Mouse (Mus musculus): ENCODE measurements around the gene Bckdha. TPM values are rescaled to one million over a fixed set of nuclear protein-coding genes. Genes with fewer than 3 reads are reported as not detected.

The Bckdha gene
- polyA plus RNA-seq, 1 experiment from 2014 or later, result 96.3 TPM

- WGBS, result 14% methylated on average over 38 of the region's 38 CpGs
- Histone ChIP-seq H3K4me2 (ENCODE audit: low read length) (peak overlapping the region; percentile 55), H3K4me1 (replicated peaks; ENCODE audit: insufficient read depth, low read length) (0 out of 2 replicates have a peak, but pooled peaks cover 8% of the 10 kb centered on the region), H3K36me3 (ENCODE audit: insufficient read depth, low read length) (peaks cover 25% of the 10 kb centered on the region; the same call in 1 of the 2 replicates), H3K4me3 (replicated peaks; ENCODE audit: low read depth, low read length) (peak overlapping the region; percentile 31), H3K27me3 (ENCODE audit: insufficient read depth, low read length) (no peaks in the 10 kb centered on the region), H3K9ac (ENCODE audit: low read depth, low read length) (peak overlapping the region; percentile 43), H3K27ac (peak overlapping the region; percentile 65), H3K9me3 (replicated peaks; ENCODE audit: low read length) (no peaks in the 10 kb centered on the region)
- TF ChIP-seq CTCF (IDR thresholded peaks at IDR 0.05; ENCODE audit: low read depth), result no peak
- ATAC-seq (replicated peaks; ENCODE audit: low FRiP score, low read depth) (peak; percentile 71), DNase-seq (ENCODE audit: low spot score) (peak; percentile 80)
These were observed 31.1 kb downstream of the Bckdha start for GRCm38 (mm10) chr7:25627431-25628322.

DNA sequence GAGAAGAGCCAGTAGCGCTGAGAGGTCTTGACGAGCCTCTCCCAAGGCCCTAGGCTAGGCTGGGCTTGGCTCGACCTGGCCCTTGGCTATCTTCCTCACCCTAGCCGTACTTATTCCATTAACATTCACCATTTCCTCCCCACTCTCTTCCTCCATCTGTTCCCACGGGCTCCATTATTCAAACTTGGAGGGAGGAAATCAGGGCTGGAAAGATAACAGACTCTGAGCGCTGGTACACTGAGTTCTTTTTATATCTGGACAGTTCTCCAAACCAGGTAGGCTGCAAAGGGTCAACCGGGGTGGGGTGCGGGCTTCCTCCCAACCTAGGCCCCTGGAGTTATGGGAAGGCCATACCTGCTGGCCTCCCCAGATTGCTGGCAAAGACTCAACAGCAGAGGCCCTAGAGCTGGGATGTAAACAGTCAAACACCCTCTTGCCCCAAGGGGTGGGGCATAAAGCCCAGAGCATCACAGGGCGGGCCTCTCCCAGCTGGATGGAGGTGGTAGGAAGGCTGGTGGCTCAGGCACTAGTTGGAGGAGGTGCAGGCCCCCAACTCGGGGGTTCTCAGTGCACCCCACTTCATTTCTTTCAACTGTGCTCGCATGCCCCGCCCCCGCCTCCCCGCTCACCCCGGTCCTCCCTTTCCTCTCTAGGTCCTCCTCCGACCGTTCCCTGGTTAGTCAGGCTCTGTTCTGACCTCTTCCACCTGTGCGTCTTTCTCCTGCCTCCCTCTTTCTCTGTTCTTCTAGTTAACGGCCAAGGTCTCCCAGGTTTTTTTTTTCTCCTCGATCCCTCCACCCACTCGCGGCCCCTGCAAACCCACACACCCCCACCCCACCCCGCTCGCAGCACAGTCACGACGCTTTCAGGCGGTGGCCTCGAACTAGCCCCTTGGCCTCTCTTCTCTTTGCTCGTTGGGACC, 32.0 kb downstream of the Bckdha start, which contains the start of gene B3gnt8:
B3gnt8 (plus strand) TSS at position 146 of the 922 bp plus-strand sequence.
- Histone ChIP-seq H3K4me3 (replicated peaks; ENCODE audit: low read depth, low read length) (peak within 1 kb of the TSS; percentile 31), H3K9ac (ENCODE audit: low read depth, low read length) (peak within 1 kb of the TSS; percentile 43), H3K4me1 (replicated peaks; ENCODE audit: insufficient read depth, low read length) (0 out of 2 replicates have a peak, but pooled peaks cover 8% of the 10 kb centered on the region), H3K9me3 (replicated peaks; ENCODE audit: low read length) (no peaks in the 10 kb centered on the region), H3K27ac (peak within 1 kb of the TSS; percentile 65), H3K4me2 (ENCODE audit: low read length) (peak within 1 kb of the TSS; percentile 55), H3K36me3 (ENCODE audit: insufficient read depth, low read length) (peaks cover 19% of the 10 kb centered on the region; the same call in 1 of the 2 replicates), H3K27me3 (ENCODE audit: insufficient read depth, low read length) (no peaks in the 10 kb centered on the region)
- peak; percentile 50 for DNase-seq (ENCODE audit: low spot score)
- ATAC-seq (replicated peaks; ENCODE audit: low FRiP score, low read depth), result peak; percentile 33
- no peak for TF ChIP-seq CTCF (IDR thresholded peaks at IDR 0.05; ENCODE audit: low read depth)
- WGBS, result 18% methylated on average over 29 of the region's 29 CpGs

DNA sequence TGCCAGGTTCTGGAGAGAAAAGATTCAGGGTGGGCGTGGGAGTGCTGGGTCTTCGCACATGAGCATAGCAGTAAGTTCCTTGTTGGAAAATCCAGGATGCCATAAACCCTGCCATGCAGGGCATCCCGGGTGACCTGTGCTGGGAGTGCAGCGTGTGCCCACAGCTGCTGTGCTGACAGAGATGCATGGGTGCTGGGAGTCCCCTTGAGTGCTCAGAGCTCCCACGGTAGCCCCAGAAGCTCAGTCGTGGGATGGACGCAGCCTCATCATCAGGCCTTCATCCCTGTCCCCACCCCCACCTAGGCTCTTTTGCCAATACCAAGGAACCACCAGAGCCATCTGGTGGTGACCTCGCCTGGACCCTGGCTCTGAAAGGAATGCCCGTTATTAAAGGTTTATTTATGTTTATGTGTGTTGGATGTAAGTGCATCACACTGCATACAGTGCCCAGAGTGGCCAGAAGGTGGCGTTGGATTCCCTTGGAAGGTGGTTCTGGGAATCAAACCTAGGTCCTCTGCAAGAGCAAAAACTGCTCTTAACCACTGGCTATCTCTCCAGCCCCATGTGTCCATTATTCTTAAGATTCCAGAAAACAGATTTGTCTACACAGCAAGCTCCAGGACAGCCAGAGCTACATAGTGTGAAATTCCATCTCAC, 33.1 kb downstream of the Bckdha start:
- Histone ChIP-seq H3K27ac (peak overlapping the region; percentile 65; the same call in 1 of the 2 replicates), H3K4me3 (replicated peaks; ENCODE audit: low read depth, low read length) (no peak overlapping the region)

DNA sequence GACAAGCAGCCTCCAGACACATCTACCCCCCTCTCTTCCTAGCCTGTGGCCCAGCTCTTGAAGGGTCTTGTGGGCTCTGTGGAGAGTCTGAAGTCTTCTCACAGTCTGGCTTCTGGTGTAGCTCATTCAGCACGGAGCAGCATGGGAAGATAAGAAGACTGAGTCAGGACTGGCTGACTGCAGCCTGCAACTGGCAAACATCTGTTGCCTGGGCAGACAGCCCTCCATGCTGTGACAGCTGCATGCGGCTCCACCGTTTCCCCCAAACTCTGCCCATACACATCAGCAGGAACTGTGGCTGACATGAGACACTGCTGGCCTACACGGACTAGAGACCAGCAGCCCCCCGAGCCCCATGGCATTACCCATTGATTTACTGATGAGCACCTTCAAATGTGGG, 33.9 kb downstream of the Bckdha start:
- H3K9me3 ChIP-seq (replicated peaks; ENCODE audit: low read length), result no peaks in the 10 kb centered on the region
- TF ChIP-seq CTCF (IDR thresholded peaks at IDR 0.05; ENCODE audit: low read depth), result no peak
- H3K4me3 ChIP-seq (replicated peaks; ENCODE audit: low read depth, low read length), result no peak overlapping the region
- H3K4me1 ChIP-seq (replicated peaks; ENCODE audit: insufficient read depth, low read length), result 0 out of 2 replicates have a peak, but pooled peaks cover 10% of the 10 kb centered on the region
- no peak overlapping the region for H3K27ac ChIP-seq
- 80% methylated on average over 5 of the region's 5 CpGs for WGBS
- no peak for ATAC-seq (replicated peaks; ENCODE audit: low FRiP score, low read depth)
- peaks cover 10% of the 10 kb centered on the region; the same call in 1 of the 2 replicates for H3K36me3 ChIP-seq (ENCODE audit: insufficient read depth, low read length)
- no peak overlapping the region for H3K9ac ChIP-seq (ENCODE audit: low read depth, low read length)
- H3K27me3 ChIP-seq (ENCODE audit: insufficient read depth, low read length), result no peaks in the 10 kb centered on the region
- DNase-seq (ENCODE audit: low spot score), result no peak
- no peak overlapping the region for H3K4me2 ChIP-seq (ENCODE audit: low read length)

More for the DNA sequence above, 33.1 kb downstream of the Bckdha start:
- peak; percentile 59 for TF ChIP-seq CTCF (IDR thresholded peaks at IDR 0.05; ENCODE audit: low read depth)
- WGBS, result 75% methylated on average over 10 of the region's 10 CpGs
- DNase-seq (ENCODE audit: low spot score) (no peak), ATAC-seq (replicated peaks; ENCODE audit: low FRiP score, low read depth) (no peak)
- no peaks in the 10 kb centered on the region for H3K9me3 ChIP-seq (replicated peaks; ENCODE audit: low read length)
- H3K4me1 ChIP-seq (replicated peaks; ENCODE audit: insufficient read depth, low read length), result 0 out of 2 replicates have a peak, but pooled peaks cover 8% of the 10 kb centered on the region
- H3K4me2 ChIP-seq (ENCODE audit: low read length), result no peak overlapping the region
- no peak overlapping the region for H3K9ac ChIP-seq (ENCODE audit: low read depth, low read length)
- H3K36me3 ChIP-seq (ENCODE audit: insufficient read depth, low read length), result peaks cover 16% of the 10 kb centered on the region; the same call in 1 of the 2 replicates
- no peaks in the 10 kb centered on the region for H3K27me3 ChIP-seq (ENCODE audit: insufficient read depth, low read length)

GRCm38 (mm10) chr7:25623857-25624370, 34.9 kb downstream of the Bckdha start:
- 0 out of 2 replicates have a peak, but pooled peaks cover 12% of the 10 kb centered on the region for H3K4me1 ChIP-seq (replicated peaks; ENCODE audit: insufficient read depth, low read length)
- H3K27me3 ChIP-seq (ENCODE audit: insufficient read depth, low read length), result no peaks in the 10 kb centered on the region
- H3K36me3 ChIP-seq (ENCODE audit: insufficient read depth, low read length), result peaks cover 8% of the 10 kb centered on the region; the same call in 1 of the 2 replicates
- no peak for ATAC-seq (replicated peaks; ENCODE audit: low FRiP score, low read depth)
- 88% methylated on average over 11 of the region's 11 CpGs for WGBS
- H3K4me2 ChIP-seq (ENCODE audit: low read length), result no peak overlapping the region
- H3K27ac ChIP-seq, result no peak overlapping the region
- no peak overlapping the region for H3K4me3 ChIP-seq (replicated peaks; ENCODE audit: low read depth, low read length)
- H3K9me3 ChIP-seq (replicated peaks; ENCODE audit: low read length), result no peaks in the 10 kb centered on the region
- DNase-seq (ENCODE audit: low spot score), result no peak
- no peak for TF ChIP-seq CTCF (IDR thresholded peaks at IDR 0.05; ENCODE audit: low read depth)
- no peak overlapping the region for H3K9ac ChIP-seq (ENCODE audit: low read depth, low read length)

Measured in kidney, postnatal 0 days (tissue).